Mouse (Mus musculus) hindbrain, embryonic 14.5 days (tissue): ENCODE data around the gene Zfp217. TPM values are rescaled to one million over a fixed set of nuclear protein-coding genes. Genes with fewer than 3 reads are reported as not detected.

Experiments
- ATAC-seq: fragments of 200-750 bp; cut with Nextera tagmentation; 2 replicates; pipeline ENCODE4 v1.8.0; 2017; ENCODE audit warnings: moderate number of reproducible peaks, mild to moderate bottlenecking, moderate TSS enrichment, moderate library complexity; ENCODE audit not compliant: low FRiP score
- DNase-seq: peaks from one replicate; pipeline ENCODE4 v3.0.0-alpha.2; 2015; ENCODE audit warnings: low spot score
- H3K27ac ChIP-seq: fragments of 300-500 bp; sonication (generic); 2 replicates; pipeline ENCODE4 v1.5.1; 2014; ENCODE audit warnings: mild to moderate bottlenecking, moderate library complexity
- H3K27me3 ChIP-seq: fragments of 300-500 bp; sonication (generic); 2 replicates; pipeline ENCODE4 v1.6.1; 2014; ENCODE audit warnings: mild to moderate bottlenecking, low read length, mixed read lengths; ENCODE audit not compliant: control insufficient read depth, insufficient read depth
- H3K36me3 ChIP-seq: fragments of 300-500 bp; sonication (generic); replicated peaks from 2 replicates; pipeline ENCODE4 v1.6.1; 2014; ENCODE audit not compliant: control insufficient read depth, insufficient read depth
- H3K4me1 ChIP-seq: fragments of 300-500 bp; sonication (generic); replicated peaks from 2 replicates; pipeline ENCODE4 v1.6.1; 2014; ENCODE audit warnings: antibody characterized with exemption, low read length, mixed read lengths; ENCODE audit not compliant: control insufficient read depth, insufficient read depth
- H3K4me2 ChIP-seq: fragments of 300-500 bp; sonication (generic); replicated peaks from 2 replicates; pipeline ENCODE4 v1.6.1; 2014; ENCODE audit warnings: mild to moderate bottlenecking, moderate library complexity
- H3K4me3 ChIP-seq: fragments of 300-500 bp; sonication (generic); replicated peaks from 2 replicates; pipeline ENCODE4 v1.5.1; 2014; ENCODE audit warnings: mild to moderate bottlenecking, low read length
- H3K9ac ChIP-seq: fragments of 300-500 bp; sonication (generic); 2 replicates; pipeline ENCODE4 v1.6.1; 2014
- H3K9me3 ChIP-seq: fragments of 300-500 bp; sonication (generic); 2 replicates; pipeline ENCODE4 v1.6.1; 2016; ENCODE audit warnings: low read length; ENCODE audit not compliant: control insufficient read depth
- WGBS: fragments of 180-500 bp; shearing (Covaris S2); extraction: QIAGEN DNeasy Blood & Tissue Kit; methylation state at CpG from one replicate; pipeline ENCODE4 v1.1.7; 2014; 5-methylcytosine and 5-hydroxymethylcytosine counted together
- polyA plus RNA-seq: library from polyadenylated mRNA; unstranded; fragments of >200 nt; fragmentation: Nextera tagmentation; extraction: Ambion mirVana; gene quantifications from 2 replicates; pipeline ENCODE4 v1.2.1, GENCODE M21; 2014

The Zfp217 gene
- polyA plus RNA-seq, 1 experiment from 2014 or later: 1.5 TPM

GRCm38 (mm10) chr2:170120139-170121027 lies 27.5 kb downstream of the Zfp217 start:
- Histone ChIP-seq H3K9me3 (no peaks in the 10 kb centered on the region), H3K27me3 (no peaks in the 10 kb centered on the region), H3K4me1 (peaks cover 1% of the 10 kb centered on the region; the same call in 1 of the 2 replicates), H3K4me2 (no peak overlapping the region), H3K36me3 (peaks cover 23% of the 10 kb centered on the region), H3K4me3 (no peak overlapping the region), H3K27ac (no peak overlapping the region), H3K9ac (no peak overlapping the region)
- DNase-seq (no peak), ATAC-seq (no peak)
- WGBS: 87% methylated on average over 19 of the region's 19 CpGs

DNA sequence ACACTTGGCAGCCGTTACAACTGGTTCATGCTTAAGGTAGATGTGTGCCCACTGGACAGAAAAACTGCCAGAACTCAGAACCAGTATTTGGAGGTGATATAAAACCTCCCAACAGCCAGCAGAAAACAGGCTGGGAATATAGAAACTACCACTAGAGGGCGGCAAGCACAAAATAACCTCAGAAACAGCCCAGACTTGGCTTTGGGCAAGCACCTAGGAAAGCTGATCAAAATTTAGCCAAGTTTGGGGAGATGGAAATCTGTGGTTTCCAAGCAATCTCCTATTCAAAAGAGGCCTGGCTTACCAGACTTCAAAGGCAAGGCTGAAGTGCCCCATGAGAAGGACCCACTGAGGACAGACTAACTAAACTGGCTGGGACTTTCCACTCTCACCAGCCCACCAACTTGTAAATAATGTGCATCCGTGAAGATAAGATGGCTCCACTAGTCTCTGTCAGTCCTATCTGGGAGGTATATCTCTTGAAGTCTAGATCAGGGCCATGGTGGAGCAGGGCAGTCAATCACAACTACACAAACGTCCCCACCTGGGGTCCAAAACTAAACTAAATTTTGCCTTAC lies 31.1 kb downstream of the Zfp217 start:
- Histone ChIP-seq H3K36me3 (peaks cover 34% of the 10 kb centered on the region), H3K27me3 (no peaks in the 10 kb centered on the region), H3K4me2 (no peak overlapping the region), H3K4me1 (no peaks in the 10 kb centered on the region), H3K4me3 (no peak overlapping the region), H3K27ac (no peak overlapping the region), H3K9me3 (no peaks in the 10 kb centered on the region), H3K9ac (no peak overlapping the region)
- 48% methylated on average over 4 of the region's 4 CpGs for WGBS
- ATAC-seq: peak; percentile 32; the same call in 1 of the 2 replicates
- DNase-seq: peak; percentile 89

- Histone ChIP-seq H3K27me3 (no peaks in the 10 kb centered on the region), H3K4me3 (no peak overlapping the region), H3K9ac (no peak overlapping the region), H3K9me3 (no peaks in the 10 kb centered on the region), H3K4me2 (no peak overlapping the region), H3K4me1 (no peaks in the 10 kb centered on the region), H3K27ac (no peak overlapping the region), H3K36me3 (peaks cover 22% of the 10 kb centered on the region)
- ATAC-seq (no peak), DNase-seq (no peak)
- WGBS: 84% methylated on average over 8 of the region's 8 CpGs
Observed at GRCm38 (mm10) chr2:170110306-170110705, 37.6 kb downstream of the Zfp217 start.

- no peak overlapping the region for H3K4me3 ChIP-seq
- ATAC-seq: no peak
- no peaks in the 10 kb centered on the region for H3K27me3 ChIP-seq
- H3K4me1 ChIP-seq: no peaks in the 10 kb centered on the region
- no peak overlapping the region for H3K4me2 ChIP-seq
- peaks cover 18% of the 10 kb centered on the region for H3K36me3 ChIP-seq
- 31% methylated on average over 5 of the region's 5 CpGs for WGBS
- no peak overlapping the region for H3K27ac ChIP-seq
- no peak overlapping the region for H3K9ac ChIP-seq
- DNase-seq: no peak
- H3K9me3 ChIP-seq: no peaks in the 10 kb centered on the region
Observed at GRCm38 (mm10) chr2:170109528-170109927, 38.4 kb downstream of the Zfp217 start.

DNA sequence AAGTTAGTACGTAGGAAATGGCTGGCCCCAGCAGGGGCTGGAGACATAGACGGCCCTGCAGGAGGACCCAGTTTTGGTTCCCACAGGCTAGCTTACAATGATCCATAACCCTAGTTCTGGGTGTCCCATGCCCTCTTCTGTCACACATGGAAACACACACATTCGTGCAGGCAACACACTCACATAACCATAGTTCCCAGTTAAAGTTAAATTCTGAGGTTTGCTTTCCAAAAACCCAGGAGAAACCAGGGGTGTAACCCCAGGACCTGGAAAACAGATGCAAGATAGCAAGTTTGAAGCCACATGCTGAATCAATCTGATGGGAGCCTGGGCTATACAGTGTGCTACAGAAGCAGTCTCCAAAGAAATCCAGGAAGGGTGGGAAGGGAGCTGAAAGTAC lies 40.1 kb downstream of the Zfp217 start:
- H3K4me2 ChIP-seq: no peak overlapping the region
- no peak for DNase-seq
- WGBS: 77% methylated on average over 3 of the region's 3 CpGs
- H3K27ac ChIP-seq: no peak overlapping the region
- no peaks in the 10 kb centered on the region for H3K9me3 ChIP-seq
- no peak for ATAC-seq
- no peak overlapping the region for H3K9ac ChIP-seq
- H3K36me3 ChIP-seq: peaks cover 11% of the 10 kb centered on the region
- no peaks in the 10 kb centered on the region for H3K4me1 ChIP-seq
- no peak overlapping the region for H3K4me3 ChIP-seq
- H3K27me3 ChIP-seq: no peaks in the 10 kb centered on the region

DNA sequence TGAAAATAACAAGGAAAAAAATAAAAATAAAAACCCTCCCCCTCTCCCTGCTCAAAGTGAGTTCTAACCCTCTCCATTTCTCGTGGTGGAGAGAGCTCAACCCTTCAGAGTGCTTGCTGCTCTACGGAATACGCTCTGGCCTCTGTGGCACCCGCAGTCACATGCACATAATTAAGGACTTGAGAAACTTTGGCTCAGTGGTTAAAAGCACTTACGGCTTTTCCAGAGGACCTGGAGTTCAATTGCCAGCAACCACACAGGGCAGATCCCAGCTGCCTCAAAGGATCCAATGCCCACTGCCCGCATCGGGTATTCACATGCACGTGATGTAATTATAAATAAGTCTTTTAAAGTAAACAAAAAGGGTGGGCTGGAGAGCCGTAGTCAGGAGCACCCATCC lies 41.9 kb downstream of the Zfp217 start:
- DNase-seq: no peak
- H3K4me2 ChIP-seq: no peak overlapping the region
- no peak overlapping the region for H3K27ac ChIP-seq
- H3K4me3 ChIP-seq: no peak overlapping the region
- peaks cover 10% of the 10 kb centered on the region for H3K36me3 ChIP-seq
- ATAC-seq: no peak
- no peaks in the 10 kb centered on the region for H3K9me3 ChIP-seq
- no peaks in the 10 kb centered on the region for H3K4me1 ChIP-seq
- no peaks in the 10 kb centered on the region for H3K27me3 ChIP-seq
- H3K9ac ChIP-seq: no peak overlapping the region
- WGBS: 79% methylated on average over 9 of the region's 9 CpGs

DNA sequence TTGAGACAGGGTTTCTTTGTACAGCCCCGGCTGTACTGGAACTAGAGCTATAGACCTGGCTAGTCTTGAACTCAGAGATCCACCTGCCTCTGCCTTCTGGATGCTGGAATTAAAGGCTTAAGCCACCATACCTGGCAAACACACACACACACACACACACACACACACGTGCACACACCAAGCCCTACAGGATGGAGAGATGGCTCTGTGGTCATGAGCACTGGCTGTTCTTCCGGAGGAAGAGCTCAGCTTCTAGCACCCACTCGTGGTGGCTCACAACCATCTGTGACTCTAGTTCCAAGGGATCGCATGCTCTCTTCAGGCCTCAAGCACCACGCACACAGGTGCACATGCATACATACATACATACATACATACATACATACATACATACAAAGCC lies 43.5 kb downstream of the Zfp217 start:
- no peaks in the 10 kb centered on the region for H3K4me1 ChIP-seq
- H3K9me3 ChIP-seq: no peaks in the 10 kb centered on the region
- no peaks in the 10 kb centered on the region for H3K27me3 ChIP-seq
- H3K36me3 ChIP-seq: no peaks in the 10 kb centered on the region; the same call in none of the 2 replicates
- ATAC-seq (no peak), DNase-seq (no peak)
- H3K27ac ChIP-seq: no peak overlapping the region
- no peak overlapping the region for H3K4me3 ChIP-seq
- no peak overlapping the region for H3K9ac ChIP-seq
- WGBS: 82% methylated on average over 6 of the region's 6 CpGs
- no peak overlapping the region for H3K4me2 ChIP-seq

DNA sequence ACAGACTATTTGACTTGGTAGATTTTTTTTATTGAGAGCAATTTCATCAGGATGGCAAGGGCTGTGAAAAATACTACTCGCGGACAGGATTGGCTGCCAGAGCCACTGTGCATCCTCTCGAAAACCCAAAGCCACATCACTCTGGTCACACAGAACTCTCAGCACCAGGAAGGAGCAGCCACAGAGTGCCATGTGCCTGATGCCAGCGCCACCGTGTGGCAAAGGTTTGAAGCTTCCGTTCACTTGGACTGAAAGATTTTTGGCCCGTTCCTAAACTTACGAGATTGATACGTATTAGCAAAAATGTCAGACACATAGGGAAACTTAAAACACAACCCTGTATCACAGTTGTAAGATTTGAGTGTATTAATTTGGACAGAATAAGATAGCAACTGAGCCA lies 44.1 kb downstream of the Zfp217 start:
- H3K9ac ChIP-seq: no peak overlapping the region
- 52% methylated on average over 9 of the region's 9 CpGs for WGBS
- no peak for ATAC-seq

GRCm38 (mm10) chr2:170103341-170103740 lies 44.6 kb downstream of the Zfp217 start:
- Histone ChIP-seq H3K4me2 (no peak overlapping the region), H3K27ac (no peak overlapping the region), H3K9ac (no peak overlapping the region), H3K4me3 (no peak overlapping the region), H3K36me3 (no peaks in the 10 kb centered on the region; the same call in 1 of the 2 replicates), H3K27me3 (no peaks in the 10 kb centered on the region), H3K4me1 (no peaks in the 10 kb centered on the region), H3K9me3 (no peaks in the 10 kb centered on the region)
- WGBS: 84% methylated on average over 5 of the region's 5 CpGs
- no peak for DNase-seq
- ATAC-seq: no peak

More for the DNA sequence above, 44.1 kb downstream of the Zfp217 start:
- Histone ChIP-seq H3K27me3 (no peaks in the 10 kb centered on the region), H3K4me1 (no peaks in the 10 kb centered on the region), H3K27ac (no peak overlapping the region), H3K36me3 (no peaks in the 10 kb centered on the region; the same call in none of the 2 replicates), H3K4me3 (no peak overlapping the region), H3K4me2 (no peak overlapping the region), H3K9me3 (no peaks in the 10 kb centered on the region)
- peak; percentile 69 for DNase-seq
